Mouse (Mus musculus): ENCODE data around the gene Tulp2. TPM values are rescaled to one million over a fixed set of nuclear protein-coding genes. Genes with fewer than 3 reads are reported as not detected.
"Not testable (repeated sequence)": the region's sequence is repeated elsewhere in the genome, so short reads cannot be mapped to it uniquely, and the experiment has no call there.

Gene Tulp2
- total and polyA plus RNA-seq, 3 experiments: 1.1 to 1.2 TPM; not detected in 1

DNA sequence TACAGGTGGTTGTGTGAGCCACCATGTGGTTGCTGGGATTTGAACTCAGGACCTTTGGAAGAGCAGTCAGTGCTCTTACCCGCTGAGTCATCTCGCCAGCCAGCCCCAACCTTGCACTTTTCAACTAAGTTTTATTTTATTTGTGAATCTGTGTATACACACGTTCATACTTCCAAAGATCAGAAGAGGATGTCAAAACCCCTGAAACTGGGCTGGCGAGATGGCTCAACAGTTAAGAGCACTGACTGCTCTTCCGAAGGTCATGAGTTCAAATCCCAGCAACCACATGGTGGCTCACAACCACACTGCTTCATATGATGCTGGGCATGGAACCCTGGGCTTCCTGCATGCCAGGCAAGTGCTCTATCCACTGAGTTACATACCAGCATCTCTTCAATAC is 3.3 kb downstream of the Tulp2 start:
- DNase-seq (ENCODE audit: low read depth, low spot score); H3K4me3 ChIP-seq (ENCODE audit: control insufficient read depth in 1 of 2, insufficient read depth in 1 of 2, low read depth in 2 of 2, low read length in 2 of 2); H3K9ac ChIP-seq (ENCODE audit: control insufficient read depth, low read depth, low read length, poor library complexity, severe bottlenecking); H3K79me2 ChIP-seq (ENCODE audit: control insufficient read depth, insufficient read depth, low read length, poor library complexity); H3K9me3 ChIP-seq (replicated peaks; ENCODE audit: insufficient read depth, low read length); H3K27ac ChIP-seq (ENCODE audit: control insufficient read depth, low read depth, low read length); H3K27me3 ChIP-seq (ENCODE audit: control insufficient read depth in 1 of 2, insufficient read depth in 2 of 2, low read length in 2 of 2): not testable (repeated sequence)
- Histone ChIP-seq H3K4me1 (ENCODE audit: control insufficient read depth in 1 of 2, insufficient read depth in 2 of 2, low read length in 2 of 2) (peaks cover 4 to 31% of the 10 kb centered on the region in 2 experiments), H3K36me3 (ENCODE audit: control insufficient read depth in 1 of 2, insufficient read depth in 2 of 2, low read length in 2 of 2) (peaks cover 0 to 26% of the 10 kb centered on the region in 2 experiments; a peak in 2 of 4 replicates)
- peak; percentile 78 for TF ChIP-seq TBP (IDR thresholded peaks at IDR 0.05; ENCODE audit: low read depth, low read length)

GRCm38 (mm10) chr7:45486158-45486557 is 4.5 kb downstream of the Tulp2 start:
- DNase-seq (ENCODE audit: low read depth, low spot score): peak; percentile 56
- Histone ChIP-seq H3K9me3 (replicated peaks; ENCODE audit: insufficient read depth, low read length) (no peaks in the 10 kb centered on the region), H3K79me2 (ENCODE audit: control insufficient read depth, insufficient read depth, low read length, poor library complexity) (no peaks in the 10 kb centered on the region), H3K27ac (ENCODE audit: control insufficient read depth, low read depth, low read length) (no peak overlapping the region), H3K36me3 (ENCODE audit: control insufficient read depth in 1 of 2, insufficient read depth in 2 of 2, low read length in 2 of 2) (peaks cover 0 to 32% of the 10 kb centered on the region in 2 experiments; a peak in 2 of 4 replicates), H3K9ac (ENCODE audit: control insufficient read depth, low read depth, low read length, poor library complexity, severe bottlenecking) (peak overlapping the region; percentile 2; the same call in 1 of the 2 replicates), H3K4me3 (ENCODE audit: control insufficient read depth in 1 of 2, insufficient read depth in 1 of 2, low read depth in 2 of 2, low read length in 2 of 2) (no peak overlapping the region), H3K4me1 (ENCODE audit: control insufficient read depth in 1 of 2, insufficient read depth in 2 of 2, low read length in 2 of 2) (peaks cover 9 to 40% of the 10 kb centered on the region in 2 experiments), H3K27me3 (ENCODE audit: control insufficient read depth in 1 of 2, insufficient read depth in 2 of 2, low read length in 2 of 2) (no peaks in the 10 kb centered on the region)
- TF ChIP-seq ZKSCAN1 (IDR thresholded peaks at IDR 0.05; ENCODE audit: low read depth, low read length) (no peak), NRF1 (IDR thresholded peaks at IDR 0.05; ENCODE audit: insufficient read depth, low read depth, low read length, poor library complexity, severe bottlenecking) (no peak), USF2 (IDR thresholded peaks at IDR 0.05; ENCODE audit: borderline replicate concordance in 1 of 2, insufficient read depth in 1 of 2, low read depth in 1 of 2, low read length in 2 of 2) (no peak), BHLHE40 (IDR thresholded peaks at IDR 0.05; ENCODE audit: borderline replicate concordance, low read depth, low read length) (no peak), SIN3A (IDR thresholded peaks at IDR 0.05; ENCODE audit: low read length) (peak; percentile 15; the same call in 1 of the 2 replicates), GATA1 (IDR thresholded peaks at IDR 0.05; ENCODE audit: low read depth, low read length) (peak; percentile 58; the same call in 1 of the 2 replicates), POLR2AphosphoS5 (IDR thresholded peaks at IDR 0.05; ENCODE audit: borderline replicate concordance, low read depth, low read length) (no peak), TAL1 (IDR thresholded peaks at IDR 0.05; ENCODE audit: low read length) (peak; percentile 21; the same call in 1 of the 2 replicates), EP300 (IDR thresholded peaks at IDR 0.05; ENCODE audit: low read depth in 1 of 2, low read length in 2 of 2) (0 out of 4 replicates have a peak, but pooled peaks of 1 of the 2 experiments have one; percentile 12), POLR2AphosphoS2 (IDR thresholded peaks at IDR 0.05; ENCODE audit: low read length) (no peak), ETS1 (IDR thresholded peaks at IDR 0.05; ENCODE audit: low read depth, low read length) (no peak)

GRCm38 (mm10) chr7:45486761-45487415 is 5.2 kb downstream of the Tulp2 start, which contains the start of gene Gm45808:
Gm45808 (minus strand) TSS chr7:45486811.
- no peak within 1 kb of the TSS for H3K4me3 ChIP-seq (ENCODE audit: control insufficient read depth in 1 of 2, insufficient read depth in 1 of 2, low read depth in 2 of 2, low read length in 2 of 2)
- H3K79me2 ChIP-seq (ENCODE audit: control insufficient read depth, insufficient read depth, low read length, poor library complexity): no peaks in the 10 kb centered on the region
- no peaks in the 10 kb centered on the region for H3K27me3 ChIP-seq (ENCODE audit: control insufficient read depth in 1 of 2, insufficient read depth in 2 of 2, low read length in 2 of 2)
- H3K36me3 ChIP-seq (ENCODE audit: control insufficient read depth in 1 of 2, insufficient read depth in 2 of 2, low read length in 2 of 2): peaks cover 0 to 32% of the 10 kb centered on the region in 2 experiments; a peak in 2 of 4 replicates
- H3K4me1 ChIP-seq (ENCODE audit: control insufficient read depth in 1 of 2, insufficient read depth in 2 of 2, low read length in 2 of 2): peaks cover 10 to 38% of the 10 kb centered on the region in 2 experiments
- H3K9ac ChIP-seq (ENCODE audit: control insufficient read depth, low read depth, low read length, poor library complexity, severe bottlenecking): peak within 1 kb of the TSS; percentile 2; the same call in 1 of the 2 replicates
- no peak for DNase-seq (ENCODE audit: low read depth, low spot score)
- no peaks in the 10 kb centered on the region for H3K9me3 ChIP-seq (replicated peaks; ENCODE audit: insufficient read depth, low read length)
- no peak for TF ChIP-seq USF1 (IDR thresholded peaks at IDR 0.05; ENCODE audit: low read depth, low read length)
- no peak for TF ChIP-seq CHD1 (IDR thresholded peaks at IDR 0.05; ENCODE audit: low read depth, low read length)
- no peak within 1 kb of the TSS for H3K27ac ChIP-seq (ENCODE audit: control insufficient read depth, low read depth, low read length)

Data from MEL (cell line).